Comparison of ENCODE assay signal across 8 mouse cellular contexts in genomic region chr14:87451645-87452443, GRCm38 (mm10). TPM values are rescaled to one million over a fixed set of nuclear protein-coding genes. Genes with fewer than 3 reads are reported as not detected.
DNase-seq lines count a peak whose midpoint lies in the region; ATAC-seq lines count a peak whose summit lies in the region.

No protein-coding gene starts in this region.

- H3K4me2 ChIP-seq in midbrain, embryonic 12.5 days (replicated peaks), result 0 out of 2 replicates have a peak overlapping the region, but pooled peaks have one; percentile 12

- 0 out of 2 replicates have a peak, but pooled peaks cover 4% of the 10 kb centered on the region for H3K36me3 ChIP-seq in midbrain, embryonic 12.5 days

- 9% methylated on average over 7 of the region's 7 CpGs for WGBS in midbrain, embryonic 12.5 days

- H3K9ac ChIP-seq in midbrain, embryonic 12.5 days (replicated peaks), result no peak overlapping the region

- no peak overlapping the region for H3K4me3 ChIP-seq in midbrain, embryonic 12.5 days

- peak; percentile 100 for ATAC-seq in common myeloid progenitor, adult 5-6 weeks (replicated peaks; ENCODE audit: low read depth, poor library complexity, severe bottlenecking)
- ATAC-seq in granulocyte monocyte progenitor cell, adult 5-6 weeks (replicated peaks; ENCODE audit: poor library complexity, severe bottlenecking), result peak; percentile 98
- peak; percentile 87 for ATAC-seq in midbrain, embryonic 12.5 days (ENCODE audit: low FRiP score, low read depth)

- intact Hi-C loops in left cerebral cortex, postnatal 25 days (cut with DNase I), result loop anchor here (5.0 kb wide), 1 partner anchor 140 kb away; no protein-coding TSS in a partner anchor

- H3K9me3 ChIP-seq in midbrain, embryonic 12.5 days, result no peaks in the 10 kb centered on the region

- H3K4me1 ChIP-seq in midbrain, embryonic 12.5 days, result 0 out of 2 replicates have a peak, but pooled peaks cover 6% of the 10 kb centered on the region

- no peaks in the 10 kb centered on the region for H3K27me3 ChIP-seq in midbrain, embryonic 12.5 days

- H3K27ac ChIP-seq in midbrain, embryonic 12.5 days (replicated peaks), result peak overlapping the region; percentile 46

- peak; percentile 89 for DNase-seq in 3T3-L1 (ENCODE audit: low read depth, low spot score)
- peak; percentile 57 for DNase-seq in ZHBTc4 (ENCODE audit: low read depth, low spot score)
- DNase-seq in kidney, adult 11 months, result peak; percentile 19
- peak; percentile 79 to 81 for DNase-seq in left cerebral cortex, postnatal 25 days (ENCODE audit: low spot score in 2 of 2)
- DNase-seq in spleen, postnatal 10 days (ENCODE audit: low spot score in 2 of 2), result peak; percentile 57 to 80

RNA-seq across cellular contexts. Expression of gene Tdrd3, which starts 35.4 kb away (rescaled TPM):
- 35.2 and 41.6 TPM in 2 replicates for total RNA-seq in common myeloid progenitor, adult 5-6 weeks (2017)
- total RNA-seq in granulocyte monocyte progenitor cell, adult 5-6 weeks (2014; fragmentation: Nextera tagmentation), result 25.0 and 35.2 TPM in 2 replicates
- total RNA-seq in granulocyte monocyte progenitor cell, adult 5-6 weeks (2017), result 30.6 and 40.0 TPM in 2 replicates
- 10 to 100 TPM; 24.3 to 25.0 TPM for total RNA-seq in left cerebral cortex, postnatal 25 days (2021)
- 39.4 and 40.8 TPM in 2 replicates for polyA plus RNA-seq in midbrain, embryonic 12.5 days (2016; fragmentation: Nextera tagmentation; extraction: Ambion mirVana)

Comparison
In these comparisons a context has a peak if more than half of its experiments do, and no peak if none do; other contexts are left out.
1. DNase-seq: peak in every context shown above with its lines; median percentile 89 in 3T3-L1; 80 in left cerebral cortex, postnatal 25 days; 68 in spleen, postnatal 10 days; 57 in ZHBTc4; 19 in kidney, adult 11 months.